Mouse (Mus musculus) gonadal fat pad, adult 2 months (tissue): ENCODE measurements around the gene Tas2r106. TPM values are rescaled to one million over a fixed set of nuclear protein-coding genes. Genes with fewer than 3 reads are reported as not detected.

Source experiments
- DNase-seq: peaks from one replicate; pipeline ENCODE4 v3.0.0-alpha.2; 2012; ENCODE audit warnings: low read depth
- polyA plus RNA-seq: library from polyadenylated mRNA; depleted of rRNA; stranded (reverse); fragments of >200 nt; gene quantifications from 2 replicates; pipeline ENCODE4 v1.2.3, GENCODE M21; 2012; rRNA removed

The Tas2r106 gene
- not detected in 2 replicates for polyA plus RNA-seq

DNA sequence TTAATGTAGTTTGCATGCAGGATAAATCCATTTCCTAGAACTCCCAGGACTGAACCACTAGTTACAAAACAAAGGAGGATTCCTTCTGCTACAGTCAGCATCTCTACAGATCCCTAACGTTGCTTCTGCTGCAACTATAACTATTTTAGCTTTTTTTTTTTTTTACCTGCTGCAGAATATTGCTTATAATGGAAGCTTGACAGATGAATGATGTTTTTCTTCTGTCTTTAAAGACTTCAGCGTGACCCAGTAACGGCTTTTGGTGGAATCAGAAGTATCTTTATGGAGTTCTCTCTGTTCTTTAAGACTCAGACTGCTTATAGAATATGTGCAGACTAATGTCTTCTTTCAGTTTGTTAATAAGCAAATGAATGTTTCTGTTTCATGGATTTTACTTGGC lies at the start of gene Tas2r106:
TSS of gene Tas2r106 (minus strand) at position 101 of the 400 bp plus-strand sequence.
- DNase-seq = no peak

- no peak for DNase-seq
Observed at GRCm38 (mm10) chr6:131712803-131713202, 34.1 kb upstream of the Tas2r106 start.

GRCm38 (mm10) chr6:131689963-131690362 lies 11.3 kb upstream of the Tas2r106 start, which contains the start of gene Tas2r114:
Gene Tas2r114 (minus strand): TSS chr6:131690063.
- DNase-seq = no peak

DNA sequence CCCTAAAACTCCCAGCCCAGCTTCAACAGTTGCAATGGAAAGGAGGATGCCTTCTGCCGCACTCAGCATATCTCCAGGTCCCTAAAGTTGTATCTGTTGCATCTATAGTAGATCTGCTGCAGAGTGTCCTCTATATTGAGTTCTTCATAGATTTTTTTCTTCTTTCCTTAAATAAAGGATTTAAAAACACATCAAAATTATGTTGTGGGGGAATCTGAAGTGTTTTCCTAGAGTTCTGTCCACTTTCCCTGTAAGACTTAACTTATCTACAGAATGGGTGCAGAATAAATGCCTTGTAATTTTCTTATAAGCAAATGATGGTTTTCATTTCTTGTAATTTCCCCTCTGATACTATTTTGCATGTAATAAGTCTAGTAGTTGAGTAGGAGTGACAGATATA lies 8.7 kb upstream of the Tas2r106 start, which contains the start of gene Tas2r105:
TSS of gene Tas2r105 (minus strand) at position 101 of the 400 bp plus-strand sequence.
- DNase-seq = no peak

- DNase-seq = no peak
Observed at GRCm38 (mm10) chr6:131685644-131686043, 7.0 kb upstream of the Tas2r106 start, which contains the start of gene Tas2r104. Gene Tas2r104 (minus strand): TSS chr6:131685744.

GRCm38 (mm10) chr6:131660049-131660448 lies 18.6 kb downstream of the Tas2r106 start, which contains the start of gene Tas2r107:
Gene Tas2r107 (minus strand): TSS chr6:131660149.
- no peak for DNase-seq

- no peak for DNase-seq
Observed at GRCm38 (mm10) chr6:131630812-131631211, 47.9 kb downstream of the Tas2r106 start, which contains the start of gene Tas2r130. Gene Tas2r130 (minus strand): TSS chr6:131630912.

Other genes with a start within 250 kb of the Tas2r106 start
- gene 5430401F13Rik, start 192.5 kb downstream of the Tas2r106 start, polyA plus RNA-seq = not detected in 2 replicates
- not detected in 2 replicates for gene Gm6619, start 192.5 kb downstream of the Tas2r106 start, polyA plus RNA-seq
- not detected in 2 replicates for gene Tas2r130, start 48.0 kb downstream of the Tas2r106 start, polyA plus RNA-seq
- gene Tas2r107, start 18.7 kb downstream of the Tas2r106 start, polyA plus RNA-seq = not detected in 2 replicates
- not detected in 2 replicates for gene Tas2r104, start 6.9 kb upstream of the Tas2r106 start, polyA plus RNA-seq
- gene Tas2r105, start 8.6 kb upstream of the Tas2r106 start, polyA plus RNA-seq = not detected in 2 replicates
- not detected in 2 replicates for gene Tas2r114, start 11.2 kb upstream of the Tas2r106 start, polyA plus RNA-seq